Mouse (Mus musculus) heart, postnatal 4 days (tissue): ENCODE measurements at regions not wholly inside any gene's neighbourhood (a gene's known extent, or its start where the extent isn't known, plus 50 kb on each side); places are given as distances from the start of the nearest gene placed in this dataset.
"Not testable (repeated sequence)": the region's sequence is repeated elsewhere in the genome, so short reads cannot be mapped to it uniquely, and the experiment has no call there.

Experiments used
- DNase-seq: peaks from one replicate; pipeline ENCODE4 v3.0.0; 2021

DNA sequence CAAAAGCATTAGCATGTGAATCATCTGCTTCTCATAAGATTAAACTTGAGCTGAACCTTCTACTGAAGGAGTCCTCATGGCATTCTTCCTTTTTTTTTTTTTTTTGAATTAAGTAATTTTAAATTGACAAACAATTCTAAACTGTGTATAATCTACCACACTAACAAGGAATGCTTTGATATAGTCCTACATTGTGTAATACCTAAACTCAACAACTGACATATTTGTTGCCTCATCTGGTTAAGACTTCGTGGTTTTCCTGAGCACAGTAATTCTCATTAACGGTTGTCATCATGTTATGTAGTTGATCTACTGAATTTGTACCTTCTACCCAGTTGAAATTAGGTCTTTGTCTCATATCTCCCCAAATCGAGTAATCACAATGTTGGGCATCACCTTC lies 83.9 kb upstream of the Hcrtr2 start:
- DNase-seq: no peak

DNA sequence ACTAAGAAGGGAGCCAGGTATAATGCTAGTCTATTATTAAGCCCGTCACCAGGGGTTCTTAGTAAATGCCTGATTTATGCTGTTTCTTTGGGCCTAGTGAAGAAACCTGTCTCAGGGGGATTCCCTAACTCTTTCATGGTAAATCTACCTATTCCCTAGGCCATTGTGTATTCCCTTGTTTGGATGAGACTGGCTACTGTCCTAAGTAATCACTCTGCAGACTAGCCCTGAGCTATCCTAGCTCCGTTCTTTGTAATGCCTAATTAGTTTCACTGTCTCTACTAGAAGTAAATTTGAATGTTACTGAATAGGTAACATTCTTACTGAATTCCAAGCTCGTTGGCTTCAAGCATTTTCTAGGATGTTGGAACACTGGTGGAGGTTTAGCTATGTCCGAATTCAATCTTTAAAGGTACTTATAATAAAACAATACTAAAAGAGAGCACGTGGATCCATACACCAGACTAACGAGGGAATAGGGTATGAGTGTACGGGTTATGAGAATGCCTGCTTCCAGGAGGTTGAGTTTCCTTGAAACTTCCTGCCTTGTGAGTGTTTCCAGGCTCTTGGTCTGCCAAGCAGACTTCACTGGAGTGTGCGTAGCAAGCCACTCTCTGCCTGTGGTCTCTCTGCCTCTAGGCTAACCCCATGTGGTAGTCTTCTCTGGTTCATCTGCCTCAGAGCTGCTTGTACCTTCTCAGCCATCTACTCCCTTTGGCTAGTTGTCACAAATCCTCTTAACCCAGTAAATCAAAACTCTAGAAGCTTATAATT lies 78.4 kb upstream of the Hcrtr2 start:
- not testable (repeated sequence) for DNase-seq

DNA sequence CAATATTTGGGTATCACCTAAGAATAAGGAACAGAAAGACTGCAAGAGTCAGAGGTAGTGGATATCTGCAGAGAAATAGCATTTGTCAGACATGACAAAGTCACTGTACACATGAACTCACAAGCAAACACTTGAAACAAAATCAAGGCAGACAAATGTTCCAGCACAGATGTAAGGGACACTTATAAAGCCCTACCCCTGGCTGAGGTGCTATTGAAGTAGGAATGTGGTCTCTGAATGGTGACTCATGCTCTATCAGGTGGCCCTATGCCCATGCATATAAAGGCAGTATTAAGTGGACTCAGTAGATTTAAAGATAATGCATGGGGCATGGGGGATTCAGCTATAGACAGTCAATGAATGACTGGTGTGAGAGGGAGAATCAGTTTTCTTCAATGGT lies 77.2 kb upstream of the Hcrtr2 start:
- DNase-seq: no peak

DNA sequence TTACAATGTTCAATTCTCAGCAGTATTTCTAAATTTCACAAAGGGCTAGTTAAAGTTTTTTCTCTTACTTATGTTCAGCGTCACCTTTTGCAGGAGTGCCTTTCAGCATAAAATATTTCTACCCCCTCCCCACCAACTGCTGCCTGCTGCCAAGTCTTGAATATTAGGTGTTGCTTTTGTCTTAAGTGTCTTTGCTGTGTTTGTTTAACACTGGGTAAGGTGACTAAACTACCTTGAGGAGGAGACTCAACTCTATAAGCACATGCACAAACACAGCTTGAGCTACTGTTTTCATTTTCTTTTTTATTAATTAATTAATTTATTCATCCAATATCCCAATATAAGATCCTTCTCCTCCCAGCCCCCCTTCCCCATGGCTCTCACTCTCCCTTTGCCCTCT lies 70.1 kb upstream of the Hcrtr2 start:
- no peak for DNase-seq

DNA sequence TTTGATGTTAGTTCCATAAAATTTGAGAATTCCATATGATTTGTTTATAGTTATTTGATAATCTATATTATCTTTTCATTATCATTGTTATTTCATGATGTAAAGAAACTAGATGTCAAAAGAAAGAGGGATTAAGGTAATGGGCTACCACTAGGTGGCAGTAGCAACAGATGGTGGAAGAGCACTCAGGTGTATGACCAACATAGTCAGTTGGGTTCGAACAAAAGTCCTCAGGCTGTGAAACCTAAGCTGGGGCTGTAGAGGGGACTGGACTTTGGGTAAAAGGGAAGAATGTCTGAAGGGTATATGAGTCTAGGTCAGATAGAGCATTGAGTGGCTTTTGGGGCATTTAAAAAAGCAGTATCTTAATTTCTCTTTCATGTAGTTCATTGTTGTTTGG lies 67.2 kb upstream of the Hcrtr2 start:
- DNase-seq: peak; percentile 21
